Mouse (Mus musculus) bone marrow, adult 2 months (tissue): ENCODE measurements around the gene Dhx30.

Source experiments
- CTCF ChIP-seq: fragments of 200-500 bp; IDR thresholded peaks from 2 replicates; pipeline ENCODE4 v1.5.1; 2011; ENCODE audit warnings: low read length, control low read depth; ENCODE audit not compliant: control insufficient read depth, insufficient read depth
- POLR2A ChIP-seq: fragments of 200-500 bp; IDR thresholded peaks from 2 replicates; pipeline ENCODE4 v1.6.1; 2011; ENCODE audit warnings: low read depth, mild to moderate bottlenecking, control low read depth, low read length, borderline replicate concordance; ENCODE audit not compliant: control insufficient read depth

GRCm38 (mm10) chr9:110085693-110086092 lies 31.9 kb downstream of the Dhx30 start:
- TF ChIP-seq CTCF, result no peak
- no peak for TF ChIP-seq POLR2A
